Mouse (Mus musculus): ENCODE measurements around the gene Tmsb15a. TPM values are rescaled to one million over a fixed set of nuclear protein-coding genes. Genes with fewer than 3 reads are reported as not detected.
"Not testable (repeated sequence)": the region's sequence is repeated elsewhere in the genome, so short reads cannot be mapped to it uniquely, and the experiment has no call there.

The Tmsb15a gene
- total RNA-seq (2014; rRNA removed) (not detected in 2 replicates), polyA plus RNA-seq (2015; fragmentation: Nextera tagmentation; extraction: Ambion mirVana) (not detected in 2 replicates)

DNA sequence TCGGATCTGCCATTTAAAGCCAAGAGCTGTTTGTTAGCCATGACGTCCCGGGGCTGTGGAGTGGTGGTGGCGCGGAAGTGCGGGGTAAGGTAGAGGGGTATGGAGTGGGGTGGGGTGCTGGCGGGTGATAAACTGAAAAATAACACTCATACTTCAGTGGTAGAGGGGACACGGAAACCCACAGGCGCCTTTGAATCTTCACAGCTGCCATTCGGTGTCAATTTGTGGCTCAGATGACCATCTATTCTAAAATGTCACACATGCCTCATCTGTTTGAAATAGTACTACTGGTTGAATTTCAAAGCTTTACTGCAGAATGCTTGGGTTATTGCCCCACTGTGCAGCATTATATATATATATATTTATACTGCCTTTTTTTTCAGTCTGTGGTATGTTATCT lies at the start of gene Tmsb15a:
Tmsb15a (minus strand) TSS at position 101 of the 400 bp plus-strand sequence.
- ATAC-seq (ENCODE audit: low FRiP score) (no peak), DNase-seq (ENCODE audit: low spot score) (no peak)
- Histone ChIP-seq H3K9ac (replicated peaks; ENCODE audit: low read length, poor library complexity, severe bottlenecking) (no peak within 1 kb of the TSS), H3K36me3 (ENCODE audit: insufficient read depth, low read length) (no peaks in the 10 kb centered on the region), H3K4me2 (ENCODE audit: low read depth, low read length, poor library complexity, severe bottlenecking) (no peak within 1 kb of the TSS), H3K9me3 (ENCODE audit: low read length) (no peaks in the 10 kb centered on the region), H3K27ac (ENCODE audit: low read depth, low read length) (no peak within 1 kb of the TSS), H3K4me3 (ENCODE audit: low read depth, low read length) (no peak within 1 kb of the TSS), H3K27me3 (ENCODE audit: insufficient read depth, low read length) (no peaks in the 10 kb centered on the region), H3K4me1 (ENCODE audit: insufficient read depth, low read length) (no peaks in the 10 kb centered on the region)
- TF ChIP-seq CTCF (IDR thresholded peaks at IDR 0.05): no peak
- 91% methylated on average over 10 of the region's 10 CpGs for WGBS

- Histone ChIP-seq H3K36me3 (ENCODE audit: insufficient read depth, low read length) (no peaks in the 10 kb centered on the region), H3K27ac (ENCODE audit: low read depth, low read length) (no peak overlapping the region), H3K4me1 (ENCODE audit: insufficient read depth, low read length) (no peaks in the 10 kb centered on the region), H3K4me3 (ENCODE audit: low read depth, low read length) (no peak overlapping the region), H3K4me2 (ENCODE audit: low read depth, low read length, poor library complexity, severe bottlenecking) (no peak overlapping the region), H3K9me3 (ENCODE audit: low read length) (no peaks in the 10 kb centered on the region), H3K9ac (replicated peaks; ENCODE audit: low read length, poor library complexity, severe bottlenecking) (no peak overlapping the region), H3K27me3 (ENCODE audit: insufficient read depth, low read length) (no peaks in the 10 kb centered on the region)
- WGBS: 90% methylated on average over 2 of the region's 2 CpGs
- ATAC-seq (ENCODE audit: low FRiP score) (no peak), DNase-seq (ENCODE audit: low spot score) (no peak)
- no peak for TF ChIP-seq CTCF (IDR thresholded peaks at IDR 0.05)
Measured at GRCm38 (mm10) chrX:135768565-135768964, 43.5 kb upstream of the Tmsb15a start.

- no peak for TF ChIP-seq CTCF (IDR thresholded peaks at IDR 0.05)
- no peak overlapping the region for H3K4me2 ChIP-seq (ENCODE audit: low read depth, low read length, poor library complexity, severe bottlenecking)
- no peaks in the 10 kb centered on the region for H3K36me3 ChIP-seq (ENCODE audit: insufficient read depth, low read length)
- H3K9ac ChIP-seq (replicated peaks; ENCODE audit: low read length, poor library complexity, severe bottlenecking): no peak overlapping the region
- H3K4me3 ChIP-seq (ENCODE audit: low read depth, low read length): no peak overlapping the region
- H3K9me3 ChIP-seq (ENCODE audit: low read length): no peaks in the 10 kb centered on the region
- 81% methylated on average over 2 of the region's 3 CpGs for WGBS
- no peaks in the 10 kb centered on the region for H3K27me3 ChIP-seq (ENCODE audit: insufficient read depth, low read length)
- no peaks in the 10 kb centered on the region for H3K4me1 ChIP-seq (ENCODE audit: insufficient read depth, low read length)
- DNase-seq (ENCODE audit: low spot score): no peak
- no peak for ATAC-seq (ENCODE audit: low FRiP score)
- H3K27ac ChIP-seq (ENCODE audit: low read depth, low read length): no peak overlapping the region
Measured at GRCm38 (mm10) chrX:135768043-135768548, 43.0 kb upstream of the Tmsb15a start.

- TF ChIP-seq CTCF (IDR thresholded peaks at IDR 0.05): peak; percentile 75
Measured at GRCm38 (mm10) chrX:135761707-135762106, 36.6 kb upstream of the Tmsb15a start.

GRCm38 (mm10) chrX:135752832-135753231 lies 27.8 kb upstream of the Tmsb15a start:
- Histone ChIP-seq H3K4me3 (ENCODE audit: low read depth, low read length) (no peak overlapping the region), H3K9ac (replicated peaks; ENCODE audit: low read length, poor library complexity, severe bottlenecking) (no peak overlapping the region), H3K36me3 (ENCODE audit: insufficient read depth, low read length) (no peaks in the 10 kb centered on the region; the same call in 1 of the 2 replicates), H3K9me3 (ENCODE audit: low read length) (no peaks in the 10 kb centered on the region), H3K27me3 (ENCODE audit: insufficient read depth, low read length) (no peaks in the 10 kb centered on the region), H3K27ac (ENCODE audit: low read depth, low read length) (no peak overlapping the region), H3K4me1 (ENCODE audit: insufficient read depth, low read length) (no peaks in the 10 kb centered on the region), H3K4me2 (ENCODE audit: low read depth, low read length, poor library complexity, severe bottlenecking) (no peak overlapping the region)
- ATAC-seq (ENCODE audit: low FRiP score) (peak; percentile 71), DNase-seq (ENCODE audit: low spot score) (peak; percentile 66)
- peak; percentile 83 for TF ChIP-seq CTCF (IDR thresholded peaks at IDR 0.05)
- WGBS: 3% methylated on average over 2 of the region's 2 CpGs

More at GRCm38 (mm10) chrX:135761707-135762106, 36.6 kb upstream of the Tmsb15a start:
- Histone ChIP-seq H3K9ac (replicated peaks; ENCODE audit: low read length, poor library complexity, severe bottlenecking) (no peak overlapping the region), H3K27me3 (ENCODE audit: insufficient read depth, low read length) (no peaks in the 10 kb centered on the region), H3K4me3 (ENCODE audit: low read depth, low read length) (no peak overlapping the region), H3K4me1 (ENCODE audit: insufficient read depth, low read length) (no peaks in the 10 kb centered on the region), H3K36me3 (ENCODE audit: insufficient read depth, low read length) (no peaks in the 10 kb centered on the region), H3K4me2 (ENCODE audit: low read depth, low read length, poor library complexity, severe bottlenecking) (no peak overlapping the region), H3K27ac (ENCODE audit: low read depth, low read length) (no peak overlapping the region), H3K9me3 (ENCODE audit: low read length) (no peaks in the 10 kb centered on the region)
- peak; percentile 53 for DNase-seq (ENCODE audit: low spot score)
- ATAC-seq (ENCODE audit: low FRiP score): no peak

- not testable (repeated sequence) for ATAC-seq (ENCODE audit: low FRiP score); DNase-seq (ENCODE audit: low spot score); H3K27me3 ChIP-seq (ENCODE audit: insufficient read depth, low read length); H3K4me2 ChIP-seq (ENCODE audit: low read depth, low read length, poor library complexity, severe bottlenecking); H3K4me3 ChIP-seq (ENCODE audit: low read depth, low read length); H3K4me1 ChIP-seq (ENCODE audit: insufficient read depth, low read length); H3K27ac ChIP-seq (ENCODE audit: low read depth, low read length); H3K9ac ChIP-seq (replicated peaks; ENCODE audit: low read length, poor library complexity, severe bottlenecking); H3K36me3 ChIP-seq (ENCODE audit: insufficient read depth, low read length); H3K9me3 ChIP-seq (ENCODE audit: low read length)
- 88% methylated on average over 3 of the region's 3 CpGs for WGBS
Measured at GRCm38 (mm10) chrX:135745376-135745775, 20.3 kb upstream of the Tmsb15a start.
